Mouse (Mus musculus) heart, adult 2 months (tissue): ENCODE measurements at regions not wholly inside any gene's neighbourhood (a gene's known extent, or its start where the extent isn't known, plus 50 kb on each side); places are given as distances from the start of the nearest gene placed in this dataset.

ENCODE experiments used
- CTCF ChIP-seq: fragments of 200-600 bp; IDR thresholded peaks from 2 replicates; pipeline ENCODE4 v1.8.1; 2022; ENCODE audit warnings: antibody characterized with exemption, mild to moderate bottlenecking, moderate library complexity
- EP300 ChIP-seq: fragments of 200-500 bp; IDR thresholded peaks from 2 replicates; pipeline ENCODE4 v1.6.1; 2011; ENCODE audit warnings: low read depth, low read length, control low read depth; ENCODE audit not compliant: insufficient read depth
- POLR2A ChIP-seq: fragments of 200-500 bp; IDR thresholded peaks from 2 replicates; pipeline ENCODE4 v1.6.1; 2011; ENCODE audit warnings: mild to moderate bottlenecking, low read depth, low read length, control low read depth; ENCODE audit not compliant: insufficient read depth

DNA sequence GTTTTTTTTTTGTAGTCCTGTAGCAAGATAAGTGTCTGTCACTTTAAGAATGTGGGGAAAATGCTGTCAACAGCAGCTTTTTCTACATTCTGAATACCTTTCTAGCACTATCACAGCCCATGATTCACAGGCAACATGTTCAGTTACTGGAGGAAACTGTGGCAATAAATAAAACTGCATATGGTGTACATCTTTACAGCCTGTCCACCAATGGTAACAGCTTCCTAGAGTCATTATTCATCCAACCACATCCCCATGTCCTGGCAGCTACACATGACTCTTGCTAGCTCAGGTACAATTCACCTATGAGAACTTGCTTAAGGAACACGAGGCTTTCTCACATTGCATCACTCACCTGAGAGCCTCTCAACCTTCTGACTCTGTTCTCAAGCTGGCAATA, 247.7 kb upstream of the Clec14a start:
- no peak for TF ChIP-seq CTCF
- no peak for TF ChIP-seq EP300
- no peak for TF ChIP-seq POLR2A
